ENCODE assay signal across 12 mouse cellular contexts in the genomic region with DNA sequence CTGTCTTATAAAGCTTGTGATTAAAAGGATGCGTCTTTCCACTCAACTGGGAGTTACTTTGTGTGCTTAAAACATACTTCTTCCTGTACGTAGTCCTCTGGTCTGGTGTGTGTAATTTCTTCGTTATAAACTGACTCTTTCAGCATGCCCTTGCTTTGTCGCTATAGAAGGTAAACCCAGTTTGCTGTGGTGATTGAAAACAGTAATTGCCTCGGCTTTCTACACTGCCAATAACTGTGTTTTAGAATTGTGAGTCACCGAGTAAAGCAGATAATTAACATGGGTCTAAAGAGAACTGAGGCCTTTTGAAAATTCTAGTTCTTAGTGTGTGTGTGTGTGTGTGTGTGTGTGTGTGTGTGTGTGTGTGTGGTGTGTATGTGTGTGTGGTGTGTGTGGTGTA.
A peak's percentile ranks its signal among the peaks of the same experiment; 100 is the strongest.
DNase-seq lines count a peak whose midpoint lies in the region; ATAC-seq and TF ChIP-seq lines count a peak whose summit lies in the region.
"Had no signal": no experiment of that assay in that cellular context is flagged by ENCODE, and none has a peak within 500 bp of the region (broad histone marks: within the 10 kb centered on the region; RNA-seq: fewer than 3 reads in every experiment).

No protein-coding gene starts in this region.

- intact Hi-C loops in heart, postnatal 25 days (cut with DNase I): no loop called here

- DNase-seq in heart, postnatal 25 days (ENCODE audit: low spot score): no peak
- DNase-seq in lung, postnatal 0 days (ENCODE audit: low spot score): no peak
- no peak for DNase-seq in lung, adult 2 months
- peak; percentile 11 for DNase-seq in large intestine, adult 2 months (ENCODE audit: low read depth, low spot score)
- no peak for DNase-seq in right cerebral cortex, postnatal 36 days (ENCODE audit: low spot score in 2 of 2)
- DNase-seq in cerebellum, adult 18-20 months: no peak
- DNase-seq: kidney, adult 2 months; right cerebral cortex, postnatal 14 days had no signal

- WGBS in heart, embryonic 13.5 days: 77% methylated on average over 6 of the region's 6 CpGs
- 60% methylated on average over 6 of the region's 6 CpGs for WGBS in lung, postnatal 0 days
- 68% methylated on average over 6 of the region's 6 CpGs for WGBS in lung, adult 2 months
- 31% methylated on average over 6 of the region's 6 CpGs for WGBS in large intestine, adult 2 months
- 56% methylated on average over 6 of the region's 6 CpGs for WGBS in stomach, embryonic 16.5 days

- TF ChIP-seq EP300 in lung, postnatal 0 days (IDR thresholded peaks at IDR 0.05): no peak

- no peak overlapping the region for H3K4me3 ChIP-seq in heart, embryonic 13.5 days
- no peak overlapping the region for H3K4me3 ChIP-seq in lung, postnatal 0 days (ENCODE audit: low read depth, low read length)
- no peak overlapping the region for H3K4me3 ChIP-seq in lung, adult 2 months (replicated peaks; ENCODE audit: extremely low read depth, low read depth, low read length)
- H3K4me3 ChIP-seq in stomach, embryonic 16.5 days (replicated peaks; ENCODE audit: low read length): peak overlapping the region; percentile 13
- H3K4me3 ChIP-seq: megakaryocyte, embryonic 14.5 days had no signal

- H3K27me3 ChIP-seq in heart, embryonic 13.5 days (replicated peaks): no peaks in the 10 kb centered on the region
- H3K27me3 ChIP-seq in lung, postnatal 0 days (replicated peaks; ENCODE audit: insufficient read depth, low read length): no peaks in the 10 kb centered on the region
- H3K27me3 ChIP-seq in stomach, embryonic 16.5 days (ENCODE audit: control insufficient read depth, insufficient read depth, low read length): no peaks in the 10 kb centered on the region
- H3K27me3 ChIP-seq: megakaryocyte, embryonic 14.5 days had no signal

- TF ChIP-seq CTCF in lung, postnatal 0 days (IDR thresholded peaks at IDR 0.05): no peak
- no peak for TF ChIP-seq CTCF in lung, adult 2 months (IDR thresholded peaks at IDR 0.05; ENCODE audit: insufficient read depth, low read length)

- peaks cover 18% of the 10 kb centered on the region for H3K4me1 ChIP-seq in heart, embryonic 13.5 days
- peaks cover 4% of the 10 kb centered on the region; the same call in 1 of the 2 replicates for H3K4me1 ChIP-seq in lung, postnatal 0 days (ENCODE audit: insufficient read depth, low read depth, low read length)
- H3K4me1 ChIP-seq in lung, adult 2 months (ENCODE audit: control insufficient read depth, insufficient read depth, low read length): no peaks in the 10 kb centered on the region; the same call in 1 of the 2 replicates
- peaks cover 9% of the 10 kb centered on the region for H3K4me1 ChIP-seq in stomach, embryonic 16.5 days (ENCODE audit: control insufficient read depth, insufficient read depth, low read length)
- H3K4me1 ChIP-seq: megakaryocyte, embryonic 14.5 days had no signal

- no peak overlapping the region for H3K4me2 ChIP-seq in heart, embryonic 13.5 days
- H3K4me2 ChIP-seq in lung, postnatal 0 days (replicated peaks; ENCODE audit: low read depth, low read length): 0 out of 2 replicates have a peak overlapping the region, but pooled peaks have one; percentile 17
- H3K4me2 ChIP-seq in stomach, embryonic 16.5 days (ENCODE audit: low read depth, low read length): peak overlapping the region; percentile 38
- H3K4me2 ChIP-seq: liver, embryonic 11.5 days had no signal

- H3K27ac ChIP-seq in heart, embryonic 13.5 days (replicated peaks): peak overlapping the region; percentile 51; the same call in 1 of the 2 replicates
- peak overlapping the region; percentile 82 for H3K27ac ChIP-seq in lung, postnatal 0 days (ENCODE audit: low read length)
- peak overlapping the region; percentile 91 for H3K27ac ChIP-seq in stomach, embryonic 16.5 days (ENCODE audit: low read length)

- H3K36me3 ChIP-seq in heart, embryonic 13.5 days: no peaks in the 10 kb centered on the region
- no peaks in the 10 kb centered on the region for H3K36me3 ChIP-seq in lung, postnatal 0 days (ENCODE audit: insufficient read depth, low read length)
- H3K36me3 ChIP-seq in stomach, embryonic 16.5 days (ENCODE audit: control insufficient read depth, insufficient read depth, low read length): no peaks in the 10 kb centered on the region

- ATAC-seq in heart, embryonic 13.5 days (ENCODE audit: extremely low read depth, insufficient number of reproducible peaks, low FRiP score, low TSS enrichment): no peak
- ATAC-seq in lung, postnatal 0 days: no peak
- no peak for ATAC-seq in stomach, embryonic 16.5 days (ENCODE audit: insufficient read depth, low FRiP score)

- no peak for TF ChIP-seq POLR2A in lung, adult 2 months (IDR thresholded peaks at IDR 0.05; ENCODE audit: borderline replicate concordance, extremely low read depth, low read depth, low read length)

- no peaks in the 10 kb centered on the region for H3K9me3 ChIP-seq in heart, embryonic 13.5 days
- H3K9me3 ChIP-seq in lung, postnatal 0 days (ENCODE audit: low read length): no peaks in the 10 kb centered on the region
- H3K9me3 ChIP-seq in stomach, embryonic 16.5 days (replicated peaks; ENCODE audit: control insufficient read depth, low read length): no peaks in the 10 kb centered on the region

- no peak overlapping the region for H3K9ac ChIP-seq in heart, embryonic 13.5 days
- H3K9ac ChIP-seq in lung, postnatal 0 days (replicated peaks; ENCODE audit: low read depth): no peak overlapping the region
- peak overlapping the region; percentile 46; the same call in 1 of the 2 replicates for H3K9ac ChIP-seq in stomach, embryonic 16.5 days (ENCODE audit: low read length)
